Mouse (Mus musculus): ENCODE data around the gene Tfb2m. TPM values are rescaled to one million over a fixed set of nuclear protein-coding genes. Genes with fewer than 3 reads are reported as not detected.

Tfb2m gene
- polyA plus RNA-seq, 1 experiment: 23.5 TPM

DNA sequence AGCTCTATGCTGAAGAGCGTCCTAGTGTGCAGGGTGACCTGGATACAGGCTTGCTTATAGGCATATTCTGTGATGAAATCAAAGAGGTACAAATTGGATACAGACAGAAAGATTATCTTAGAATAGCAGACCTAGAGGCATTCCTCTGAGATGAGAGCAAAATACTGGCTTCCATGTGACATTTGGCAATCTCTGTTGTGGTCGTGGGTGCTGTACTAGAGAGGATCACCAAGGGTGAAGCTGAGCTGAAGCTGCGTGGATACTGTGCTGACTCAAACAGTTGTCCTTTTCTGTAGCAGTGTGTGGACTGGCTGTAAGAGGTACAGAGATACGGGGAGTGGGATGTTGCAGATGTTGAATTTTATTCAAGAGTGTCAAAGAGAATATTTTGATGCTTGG, 7.9 kb upstream of the Tfb2m start:
- no peak for DNase-seq
- H3K4me1 ChIP-seq (ENCODE audit: control insufficient read depth, insufficient read depth, low read length): peaks cover 38% of the 10 kb centered on the region
- H3K4me3 ChIP-seq (replicated peaks; ENCODE audit: insufficient read depth, low read depth, low read length): no peak overlapping the region
- 35% methylated on average over 4 of the region's 4 CpGs for WGBS
- peak overlapping the region; percentile 40; the same call in 1 of the 2 replicates for H3K27ac ChIP-seq (ENCODE audit: insufficient read depth, low read length)
- H3K27me3 ChIP-seq (ENCODE audit: control insufficient read depth, insufficient read depth, low read length): no peaks in the 10 kb centered on the region
- TF ChIP-seq CTCF (IDR thresholded peaks at IDR 0.05; ENCODE audit: borderline replicate concordance, insufficient read depth, low read depth, low read length): no peak

GRCm38 (mm10) chr1:179553197-179553948, 7.3 kb upstream of the Tfb2m start:
- 21% methylated on average over 5 of the region's 5 CpGs for WGBS
- Histone ChIP-seq H3K27ac (ENCODE audit: insufficient read depth, low read length) (no peak overlapping the region), H3K4me3 (replicated peaks; ENCODE audit: insufficient read depth, low read depth, low read length) (no peak overlapping the region), H3K4me1 (ENCODE audit: control insufficient read depth, insufficient read depth, low read length) (peaks cover 38% of the 10 kb centered on the region), H3K27me3 (ENCODE audit: control insufficient read depth, insufficient read depth, low read length) (no peaks in the 10 kb centered on the region)
- TF ChIP-seq POLR2A (IDR thresholded peaks at IDR 0.05; ENCODE audit: borderline replicate concordance, insufficient read depth, low read length) (no peak), CTCF (IDR thresholded peaks at IDR 0.05; ENCODE audit: borderline replicate concordance, insufficient read depth, low read depth, low read length) (no peak)
- peak in 1 of 2 experiments; percentile 53 for DNase-seq

DNA sequence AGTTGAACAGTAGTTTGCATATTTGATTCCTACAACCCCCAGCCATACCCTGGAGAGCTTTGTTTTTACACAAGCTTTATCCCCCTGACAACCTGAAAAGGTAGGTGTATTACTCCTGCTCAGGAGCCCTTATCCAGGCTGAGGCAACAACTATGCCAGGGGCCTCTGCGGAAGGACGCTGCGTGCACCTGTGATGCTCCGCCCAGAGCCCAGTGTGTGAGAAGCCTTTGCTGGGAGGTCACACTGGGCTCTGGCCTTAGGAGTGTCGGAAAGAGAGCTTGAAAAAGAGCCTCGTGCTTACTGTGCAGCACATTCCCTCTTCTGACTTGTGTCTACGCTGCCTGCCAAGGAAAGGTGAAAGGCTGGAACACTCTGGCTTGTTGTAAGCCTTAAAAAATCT, 6.7 kb upstream of the Tfb2m start:
- Histone ChIP-seq H3K27ac (ENCODE audit: insufficient read depth, low read length) (peak overlapping the region; percentile 68), H3K27me3 (ENCODE audit: control insufficient read depth, insufficient read depth, low read length) (no peaks in the 10 kb centered on the region), H3K4me3 (replicated peaks; ENCODE audit: insufficient read depth, low read depth, low read length) (no peak overlapping the region), H3K4me1 (ENCODE audit: control insufficient read depth, insufficient read depth, low read length) (peaks cover 38% of the 10 kb centered on the region)
- peak; percentile 41 to 45 for DNase-seq
- no peak for TF ChIP-seq POLR2A (IDR thresholded peaks at IDR 0.05; ENCODE audit: borderline replicate concordance, insufficient read depth, low read length)
- no peak for TF ChIP-seq CTCF (IDR thresholded peaks at IDR 0.05; ENCODE audit: borderline replicate concordance, insufficient read depth, low read depth, low read length)
- 8% methylated on average over 7 of the region's 7 CpGs for WGBS

- no peak overlapping the region for H3K4me3 ChIP-seq (replicated peaks; ENCODE audit: insufficient read depth, low read depth, low read length)
- no peak for DNase-seq
- H3K27ac ChIP-seq (ENCODE audit: insufficient read depth, low read length): no peak overlapping the region
- no peak for TF ChIP-seq POLR2A (IDR thresholded peaks at IDR 0.05; ENCODE audit: borderline replicate concordance, insufficient read depth, low read length)
- no peak for TF ChIP-seq CTCF (IDR thresholded peaks at IDR 0.05; ENCODE audit: borderline replicate concordance, insufficient read depth, low read depth, low read length)
- H3K27me3 ChIP-seq (ENCODE audit: control insufficient read depth, insufficient read depth, low read length): no peaks in the 10 kb centered on the region
- peaks cover 30% of the 10 kb centered on the region for H3K4me1 ChIP-seq (ENCODE audit: control insufficient read depth, insufficient read depth, low read length)
- 62% methylated on average over 4 of the region's 4 CpGs for WGBS
Observed at GRCm38 (mm10) chr1:179551921-179552320, 5.9 kb upstream of the Tfb2m start.

DNA sequence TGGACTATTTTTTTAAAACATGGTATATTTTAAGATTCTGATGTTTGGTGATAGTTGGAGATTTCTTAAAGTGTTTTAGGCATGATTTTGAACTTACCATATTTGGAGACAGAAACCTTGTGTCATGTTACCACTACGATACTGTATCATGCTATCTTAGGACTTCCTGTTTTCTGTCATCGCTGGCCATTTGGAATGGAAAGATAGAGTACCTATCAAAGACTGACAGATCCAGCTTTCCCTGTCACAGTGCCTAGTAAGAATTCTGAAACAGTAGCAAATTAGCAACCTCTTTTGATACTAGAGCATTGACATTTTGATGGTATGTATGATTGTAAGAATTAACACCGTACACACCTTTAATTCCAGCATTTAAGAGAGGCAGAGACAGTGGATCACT, 5.3 kb upstream of the Tfb2m start:
- WGBS: 88% methylated on average over 3 of the region's 3 CpGs

GRCm38 (mm10) chr1:179548996-179549752, 3.1 kb upstream of the Tfb2m start:
- 76% methylated on average over 5 of the region's 5 CpGs for WGBS
- Histone ChIP-seq H3K4me1 (ENCODE audit: control insufficient read depth, insufficient read depth, low read length) (peaks cover 18% of the 10 kb centered on the region), H3K4me3 (replicated peaks; ENCODE audit: insufficient read depth, low read depth, low read length) (no peak overlapping the region), H3K27ac (ENCODE audit: insufficient read depth, low read length) (no peak overlapping the region), H3K27me3 (ENCODE audit: control insufficient read depth, insufficient read depth, low read length) (no peaks in the 10 kb centered on the region)
- DNase-seq: no peak
- TF ChIP-seq CTCF (IDR thresholded peaks at IDR 0.05; ENCODE audit: borderline replicate concordance, insufficient read depth, low read depth, low read length): no peak
- no peak for TF ChIP-seq POLR2A (IDR thresholded peaks at IDR 0.05; ENCODE audit: borderline replicate concordance, insufficient read depth, low read length)

More for the DNA sequence above, 5.3 kb upstream of the Tfb2m start:
- Histone ChIP-seq H3K27ac (ENCODE audit: insufficient read depth, low read length) (no peak overlapping the region), H3K4me3 (replicated peaks; ENCODE audit: insufficient read depth, low read depth, low read length) (no peak overlapping the region), H3K4me1 (ENCODE audit: control insufficient read depth, insufficient read depth, low read length) (peaks cover 24% of the 10 kb centered on the region), H3K27me3 (ENCODE audit: control insufficient read depth, insufficient read depth, low read length) (no peaks in the 10 kb centered on the region)
- TF ChIP-seq POLR2A (IDR thresholded peaks at IDR 0.05; ENCODE audit: borderline replicate concordance, insufficient read depth, low read length): no peak
- TF ChIP-seq CTCF (IDR thresholded peaks at IDR 0.05; ENCODE audit: borderline replicate concordance, insufficient read depth, low read depth, low read length): no peak
- DNase-seq: no peak

DNA sequence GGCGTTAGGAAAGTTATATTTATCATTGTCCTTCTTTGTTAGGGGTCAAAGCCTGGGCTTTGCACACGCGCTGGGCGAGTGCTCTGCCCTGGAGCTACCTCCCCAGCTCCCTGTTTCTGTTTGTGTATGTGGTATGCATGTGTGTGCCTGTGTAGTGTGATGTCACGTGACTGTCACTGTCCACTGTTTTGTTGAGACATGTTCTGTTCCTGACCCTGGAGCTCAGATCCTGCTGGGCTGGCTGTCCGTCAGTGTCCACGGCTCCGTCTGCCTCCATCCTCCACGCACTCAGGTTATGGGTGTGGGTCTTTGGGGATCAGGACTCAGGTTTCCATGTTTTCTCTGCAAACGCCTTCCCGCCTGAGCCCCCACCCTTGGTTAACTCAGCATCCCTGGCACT, 2.2 kb upstream of the Tfb2m start:
- peak overlapping the region; percentile 58 for H3K4me3 ChIP-seq (replicated peaks; ENCODE audit: insufficient read depth, low read depth, low read length)

More for the DNA sequence above, 2.2 kb upstream of the Tfb2m start:
- 32% methylated on average over 11 of the region's 11 CpGs for WGBS
- TF ChIP-seq CTCF (IDR thresholded peaks at IDR 0.05; ENCODE audit: borderline replicate concordance, insufficient read depth, low read depth, low read length) (no peak), POLR2A (IDR thresholded peaks at IDR 0.05; ENCODE audit: borderline replicate concordance, insufficient read depth, low read length) (no peak)
- DNase-seq: peak; percentile 43 to 50
- Histone ChIP-seq H3K27me3 (ENCODE audit: control insufficient read depth, insufficient read depth, low read length) (no peaks in the 10 kb centered on the region), H3K27ac (ENCODE audit: insufficient read depth, low read length) (no peak overlapping the region), H3K4me1 (ENCODE audit: control insufficient read depth, insufficient read depth, low read length) (peaks cover 13% of the 10 kb centered on the region)
